9 mouse cellular contexts compared by ENCODE assay signal in the genomic region with DNA sequence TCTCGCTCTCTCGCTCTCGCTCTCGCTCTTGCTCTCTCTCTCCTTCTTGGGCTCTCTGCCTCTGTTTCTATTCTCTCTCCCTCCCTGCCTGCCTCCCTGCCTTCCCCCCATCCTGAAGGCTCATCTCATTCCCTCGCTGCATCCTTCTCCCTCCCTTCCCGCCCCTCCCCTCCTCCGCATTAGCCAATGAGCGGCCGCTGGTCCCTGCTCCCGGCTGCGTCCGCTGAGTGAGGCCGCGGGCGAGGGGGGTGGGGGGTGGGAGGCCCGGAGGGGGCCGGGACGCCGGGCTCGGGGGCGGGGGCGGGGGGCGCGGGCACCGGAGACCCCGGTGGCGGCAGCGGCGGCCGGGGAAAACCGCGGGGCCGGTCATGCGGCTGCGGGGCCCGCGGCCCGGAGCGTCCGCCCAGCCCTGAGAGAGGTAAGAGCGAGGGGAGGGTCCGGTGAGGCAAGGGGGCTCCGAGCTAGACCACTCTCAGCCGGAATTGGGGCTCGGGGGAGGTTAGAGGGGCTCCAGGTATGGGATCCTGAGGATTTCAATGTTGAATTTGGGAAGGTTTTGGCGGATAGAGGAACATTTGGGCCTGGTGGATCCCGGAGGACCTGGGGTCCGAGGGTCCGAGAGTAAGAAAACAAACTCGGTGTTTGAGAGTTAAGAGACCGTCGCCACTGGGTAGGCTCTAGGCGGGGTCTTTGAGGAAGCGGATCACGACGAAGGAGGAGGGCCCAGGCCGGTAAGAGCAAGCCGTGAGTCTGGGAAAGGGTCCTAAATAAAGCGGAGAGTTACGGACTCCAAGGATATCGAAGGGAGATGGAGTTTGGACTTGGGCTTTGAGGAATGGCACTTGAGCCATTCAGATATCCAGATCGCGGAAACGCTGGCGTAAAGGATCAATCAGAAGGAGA. TPM values are rescaled to one million over a fixed set of nuclear protein-coding genes. Genes with fewer than 3 reads are reported as not detected.
A peak's percentile ranks its signal among the peaks of the same experiment; 100 is the strongest.
DNase-seq lines count a peak whose midpoint lies in the region; ATAC-seq and TF ChIP-seq lines count a peak whose summit lies in the region.
"Had no signal": no experiment of that assay in that cellular context is flagged by ENCODE, and none has a peak within 500 bp of the region (broad histone marks: within the 10 kb centered on the region; RNA-seq: fewer than 3 reads in every experiment).

A gene (plus strand): TSS at position 337 of the 903 bp plus-strand sequence.

- peak within 1 kb of the TSS; percentile 74 for H3K4me2 ChIP-seq in kidney, postnatal 0 days (ENCODE audit: low read length)
- H3K4me2 ChIP-seq in liver, embryonic 14.5 days (ENCODE audit: low read depth): peak within 1 kb of the TSS; percentile 18; the same call in 1 of the 2 replicates

- DNase-seq in layer of hippocampus, adult 11-12 months (ENCODE audit: low spot score): peak; percentile 50
- no peak for DNase-seq in layer of hippocampus, adult 9-10 months (ENCODE audit: low spot score)
- DNase-seq in cerebellum, postnatal 25 days: peak; percentile 73 to 87
- DNase-seq in gastrocnemius, postnatal 10 days: peak; percentile 36
- peak; percentile 61 for DNase-seq in kidney, postnatal 0 days (ENCODE audit: low spot score)
- no peak for DNase-seq in liver, embryonic 14.5 days (ENCODE audit: low read depth in 3 of 3, low spot score in 3 of 3)
- peak; percentile 48 to 62 for DNase-seq in right cerebral cortex, adult 2 months (ENCODE audit: low spot score in 2 of 2)
- DNase-seq in thymus, postnatal 36 days: no peak

- 0 out of 2 replicates have a peak, but pooled peaks cover 8% of the 10 kb centered on the region for H3K4me1 ChIP-seq in kidney, postnatal 0 days (replicated peaks; ENCODE audit: insufficient read depth, low read length)
- no peaks in the 10 kb centered on the region for H3K4me1 ChIP-seq in liver, embryonic 14.5 days (replicated peaks; ENCODE audit: control insufficient read depth in 2 of 2, insufficient read depth in 2 of 2, low read length in 1 of 2)

- H3K27ac ChIP-seq in kidney, postnatal 0 days: peak within 1 kb of the TSS; percentile 13; the same call in 1 of the 2 replicates
- H3K27ac ChIP-seq in liver, embryonic 14.5 days: no peak within 1 kb of the TSS
- H3K27ac ChIP-seq: macrophage had no signal

- no peak for TF ChIP-seq CTCF in kidney, postnatal 0 days (IDR thresholded peaks at IDR 0.05; ENCODE audit: low read depth)
- TF ChIP-seq CTCF in liver, embryonic 14.5 days (IDR thresholded peaks at IDR 0.05; ENCODE audit: low read depth): no peak

- H3K36me3 ChIP-seq in kidney, postnatal 0 days (ENCODE audit: insufficient read depth, low read length): no peaks in the 10 kb centered on the region
- H3K36me3 ChIP-seq in liver, embryonic 14.5 days (replicated peaks; ENCODE audit: control insufficient read depth, insufficient read depth, low read depth): no peaks in the 10 kb centered on the region

- TF ChIP-seq EP300 in liver, embryonic 14.5 days (IDR thresholded peaks at IDR 0.05; ENCODE audit: low read depth): no peak

- H3K9ac ChIP-seq in kidney, postnatal 0 days (ENCODE audit: low read depth, low read length): peak within 1 kb of the TSS; percentile 58
- H3K9ac ChIP-seq in liver, embryonic 14.5 days (replicated peaks): no peak within 1 kb of the TSS

- H3K4me3 ChIP-seq in kidney, postnatal 0 days (replicated peaks; ENCODE audit: low read depth, low read length): peak within 1 kb of the TSS; percentile 54
- H3K4me3 ChIP-seq in liver, embryonic 14.5 days (ENCODE audit: insufficient read depth in 1 of 2, low read depth in 2 of 2, low read length in 2 of 2): no peak within 1 kb of the TSS; a peak in 2 of 4 replicates

- 0 out of 2 replicates have a peak, but pooled peaks have one; percentile 34 for ATAC-seq in kidney, postnatal 0 days (replicated peaks; ENCODE audit: low FRiP score, low read depth)
- ATAC-seq in liver, embryonic 14.5 days (ENCODE audit: insufficient read depth): no peak

- H3K27me3 ChIP-seq in kidney, postnatal 0 days (ENCODE audit: insufficient read depth, low read length): 0 out of 2 replicates have a peak, but pooled peaks cover 3% of the 10 kb centered on the region
- peaks cover 35% of the 10 kb centered on the region for H3K27me3 ChIP-seq in liver, embryonic 14.5 days (ENCODE audit: control insufficient read depth, insufficient read depth, low read length)

- no peaks in the 10 kb centered on the region for H3K9me3 ChIP-seq in kidney, postnatal 0 days (replicated peaks; ENCODE audit: low read length)
- no peaks in the 10 kb centered on the region for H3K9me3 ChIP-seq in liver, embryonic 14.5 days (ENCODE audit: control insufficient read depth, low read length)

- WGBS in kidney, postnatal 0 days: under 1% methylated on average over 64 of the region's 65 CpGs
- WGBS in liver, embryonic 14.5 days (ENCODE audit: insufficient replicate concordance): 3% methylated on average over 65 of the region's 65 CpGs

RNA-seq across cellular contexts. Expression of the gene that starts here (rescaled TPM):
- 10 to 100 TPM in 1 of 2 experiments, 1 to 10 TPM in 1; 9.7 to 10.2 TPM for total RNA-seq in gastrocnemius, postnatal 10 days (2021)
- 0.64 and 0.83 TPM in 2 replicates for polyA plus RNA-seq in kidney, postnatal 0 days (2015; fragmentation: Nextera tagmentation; extraction: Ambion mirVana)
- 0.49 and 0.92 TPM in 2 replicates for polyA plus RNA-seq in liver, embryonic 14.5 days (2012; rRNA removed)
- polyA plus RNA-seq in liver, embryonic 14.5 days (2014; fragmentation: Nextera tagmentation; extraction: Ambion mirVana): not detected in 2 replicates
- polyA plus RNA-seq: macrophage had no signal

Comparison
In these comparisons a context has a peak if more than half of its experiments do, and no peak if none do; other contexts are left out.
1. DNase-seq: peak in layer of hippocampus, adult 11-12 months (single experiment), cerebellum, postnatal 25 days (2 of 2), gastrocnemius, postnatal 10 days (single experiment) and right cerebral cortex, adult 2 months (2 of 2); none in layer of hippocampus, adult 9-10 months (single experiment), liver, embryonic 14.5 days (0 of 3) and thymus, postnatal 36 days (0 of 2).
2. Peak in DNase-seq, ATAC-seq, H3K4me3 ChIP-seq, H3K27ac ChIP-seq, H3K9ac ChIP-seq and H3K4me2 ChIP-seq in kidney, postnatal 0 days; RNA of the gene not detected or under 1 TPM.